Mouse (Mus musculus): Measurements from ENCODE around the gene 3425401B19Rik. TPM values are rescaled to one million over a fixed set of nuclear protein-coding genes. Genes with fewer than 3 reads are reported as not detected.

Gene 3425401B19Rik
- polyA plus RNA-seq (2017; shearing (Covaris generic)) = 0.06 TPM

GRCm38 (mm10) chr14:32685124-32685826 lies at the start of gene 3425401B19Rik:
Gene 3425401B19Rik, minus strand, starts transcription at chr14:32685293.

Other genes with a start within 250 kb of the 3425401B19Rik start
- gene Slc18a3, start 220.4 kb downstream of the 3425401B19Rik start, polyA plus RNA-seq (2017; shearing (Covaris generic)) = not detected
- 0.26 TPM for gene Chat, start 219.3 kb downstream of the 3425401B19Rik start, polyA plus RNA-seq (2017; shearing (Covaris generic))
- gene Ercc6, start 171.8 kb downstream of the 3425401B19Rik start, polyA plus RNA-seq (2017; shearing (Covaris generic)) = 42.8 TPM
- gene Prrxl1, start 85.9 kb downstream of the 3425401B19Rik start, polyA plus RNA-seq (2017; shearing (Covaris generic)) = not detected
- gene Tmem273, start 100.7 kb upstream of the 3425401B19Rik start, polyA plus RNA-seq (2017; shearing (Covaris generic)) = 2.1 TPM
- gene Fam170b, start 148.7 kb upstream of the 3425401B19Rik start, polyA plus RNA-seq (2017; shearing (Covaris generic)) = not detected
- not detected for gene Vstm4, start 171.5 kb upstream of the 3425401B19Rik start, polyA plus RNA-seq (2017; shearing (Covaris generic))

All from effector memory CD4-positive, alpha-beta T cell, adult 5 months (primary cell).